Mouse (Mus musculus) cerebellum, adult 2 months (tissue): ENCODE data around the gene Ccdc102a. TPM values are rescaled to one million over a fixed set of nuclear protein-coding genes. Genes with fewer than 3 reads are reported as not detected.
"Not testable (repeated sequence)": the region's sequence is repeated elsewhere in the genome, so short reads cannot be mapped to it uniquely, and the experiment has no call there.

Source experiments
- DNase-seq, 2 experiments: peaks; one replicate each; pipeline ENCODE4 v3.0.0; 2021
- H3K27ac ChIP-seq: fragments of 200-500 bp; 2 replicates; pipeline ENCODE4 v1.5.1; 2012; ENCODE audit warnings: low read length, control low read depth, inconsistent platforms; ENCODE audit not compliant: insufficient read depth
- H3K27me3 ChIP-seq: fragments of 200-500 bp; 2 replicates; pipeline ENCODE4 v1.6.1; 2012; ENCODE audit warnings: inconsistent platforms, mild to moderate bottlenecking, low read length, moderate library complexity; ENCODE audit not compliant: control insufficient read depth, insufficient read depth
- H3K4me1 ChIP-seq: fragments of 200-500 bp; 2 replicates; pipeline ENCODE4 v1.6.1; 2011; ENCODE audit warnings: low read length; ENCODE audit not compliant: control insufficient read depth, insufficient read depth
- H3K4me3 ChIP-seq: fragments of 200-500 bp; replicated peaks from 2 replicates; pipeline ENCODE3; 2011; ENCODE audit warnings: mild to moderate bottlenecking, low read depth, low read length, control low read depth; ENCODE audit not compliant: insufficient read depth
- CTCF ChIP-seq: fragments of 200-500 bp; IDR thresholded peaks from 2 replicates; pipeline ENCODE4 v1.5.1; 2011; ENCODE audit warnings: low read depth, mild to moderate bottlenecking, control low read depth, low read length, moderate library complexity, borderline replicate concordance; ENCODE audit not compliant: insufficient read depth
- POLR2A ChIP-seq: fragments of 200-500 bp; IDR thresholded peaks from 2 replicates; pipeline ENCODE4 v1.6.1; 2011; ENCODE audit warnings: low read length, control low read depth, borderline replicate concordance; ENCODE audit not compliant: insufficient read depth
- WGBS: fragments of 180-500 bp; shearing (Covaris S2); methylation state at CpG from one replicate; pipeline ENCODE4 v1.1.7; 2018; 5-methylcytosine and 5-hydroxymethylcytosine counted together
- polyA plus RNA-seq: library from polyadenylated mRNA; depleted of rRNA; stranded (reverse); fragments of >200 nt; gene quantifications from 2 replicates; pipeline ENCODE4 v1.2.3, GENCODE M21; 2012; rRNA removed

Ccdc102a gene
- polyA plus RNA-seq, 1 experiment = 3.0 TPM

- H3K27me3 ChIP-seq = no peaks in the 10 kb centered on the region
- DNase-seq = no peak
- peaks cover 13% of the 10 kb centered on the region for H3K4me1 ChIP-seq
- no peak overlapping the region for H3K27ac ChIP-seq
- no peak overlapping the region for H3K4me3 ChIP-seq
- WGBS = 73% methylated on average over 10 of the region's 10 CpGs
- TF ChIP-seq CTCF = no peak
- TF ChIP-seq POLR2A = no peak
Measured at GRCm38 (mm10) chr8:94865292-94865691, 52.6 kb downstream of the Ccdc102a start.

GRCm38 (mm10) chr8:94863897-94864673 lies 53.8 kb downstream of the Ccdc102a start:
- no peaks in the 10 kb centered on the region for H3K27me3 ChIP-seq
- DNase-seq = no peak
- no peak overlapping the region for H3K27ac ChIP-seq
- 52% methylated on average over 10 of the region's 10 CpGs for WGBS
- TF ChIP-seq CTCF = no peak
- no peak for TF ChIP-seq POLR2A
- no peak overlapping the region for H3K4me3 ChIP-seq
- peaks cover 4% of the 10 kb centered on the region for H3K4me1 ChIP-seq

GRCm38 (mm10) chr8:94862487-94863220 lies 55.2 kb downstream of the Ccdc102a start:
- TF ChIP-seq POLR2A (no peak), CTCF (no peak)
- DNase-seq = no peak
- Histone ChIP-seq H3K4me1 (0 out of 2 replicates have a peak, but pooled peaks cover 3% of the 10 kb centered on the region), H3K27me3 (no peaks in the 10 kb centered on the region), H3K27ac (no peak overlapping the region), H3K4me3 (no peak overlapping the region)
- WGBS = 71% methylated on average over 12 of the region's 12 CpGs

GRCm38 (mm10) chr8:94861352-94861910 lies 56.5 kb downstream of the Ccdc102a start:
- peak; percentile 38 to 53 for DNase-seq
- WGBS = 73% methylated on average over 8 of the region's 8 CpGs
- H3K27me3 ChIP-seq = no peaks in the 10 kb centered on the region
- TF ChIP-seq POLR2A = no peak
- TF ChIP-seq CTCF = peak; percentile 55; the same call in 1 of the 2 replicates
- no peak overlapping the region for H3K4me3 ChIP-seq
- no peak overlapping the region for H3K27ac ChIP-seq
- 0 out of 2 replicates have a peak, but pooled peaks cover 3% of the 10 kb centered on the region for H3K4me1 ChIP-seq

GRCm38 (mm10) chr8:94857346-94858173 lies 60.3 kb downstream of the Ccdc102a start, which contains the start of gene Polr2c:
TSS of gene Polr2c (plus strand) at chr8:94857450.
- peak; percentile 91 to 95 for DNase-seq
- TF ChIP-seq CTCF (peak; percentile 72), POLR2A (peak; percentile 82; the same call in 1 of the 2 replicates)
- Histone ChIP-seq H3K4me1 (0 out of 2 replicates have a peak, but pooled peaks cover 3% of the 10 kb centered on the region), H3K27ac (peak within 1 kb of the TSS; percentile 73), H3K4me3 (peak within 1 kb of the TSS; percentile 77), H3K27me3 (no peaks in the 10 kb centered on the region)
- under 1% methylated on average over 68 of the region's 68 CpGs for WGBS

- Histone ChIP-seq H3K4me1 (0 out of 2 replicates have a peak, but pooled peaks cover 3% of the 10 kb centered on the region), H3K27ac (peak overlapping the region; percentile 2; the same call in 1 of the 2 replicates), H3K27me3 (no peaks in the 10 kb centered on the region), H3K4me3 (no peak overlapping the region)
- TF ChIP-seq CTCF (no peak), POLR2A (no peak)
- DNase-seq = no peak
- WGBS = 8% methylated on average over 5 of the region's 5 CpGs
Measured at GRCm38 (mm10) chr8:94857011-94857345, 60.9 kb downstream of the Ccdc102a start.

GRCm38 (mm10) chr8:94854761-94855160 lies 63.1 kb downstream of the Ccdc102a start:
- DNase-seq, H3K27me3 ChIP-seq, H3K27ac ChIP-seq, H3K4me3 ChIP-seq, H3K4me1 ChIP-seq: not testable (repeated sequence)
- 90% methylated on average over 11 of the region's 11 CpGs for WGBS

Other genes with a start within 250 kb of the Ccdc102a start
- 214 and 242 TPM in 2 replicates for gene Pllp, start 221.8 kb downstream of the Ccdc102a start, polyA plus RNA-seq
- gene Ccl22, start 172.5 kb downstream of the Ccdc102a start, polyA plus RNA-seq = 0.16 and 0.21 TPM in 2 replicates
- gene Cx3cl1, start 146.1 kb downstream of the Ccdc102a start, polyA plus RNA-seq = 102 and 103 TPM in 2 replicates
- 0.36 and 1.1 TPM in 2 replicates for gene Ccl17, start 107.6 kb downstream of the Ccdc102a start, polyA plus RNA-seq
- gene Coq9, start 79.8 kb downstream of the Ccdc102a start, polyA plus RNA-seq = 155 and 163 TPM in 2 replicates
- gene Ciapin1, start 79.7 kb downstream of the Ccdc102a start, polyA plus RNA-seq = 58.2 and 58.4 TPM in 2 replicates
- 154 and 166 TPM in 2 replicates for gene Polr2c, start 60.6 kb downstream of the Ccdc102a start, polyA plus RNA-seq
- 12.1 and 12.5 TPM in 2 replicates for gene Dok4, start 41.8 kb downstream of the Ccdc102a start, polyA plus RNA-seq
- 0.06 and 0.08 TPM in 2 replicates for gene Adgrg5, start 5.6 kb upstream of the Ccdc102a start, polyA plus RNA-seq
- 75.8 and 79.1 TPM in 2 replicates for gene Adgrg1, start 56.7 kb upstream of the Ccdc102a start, polyA plus RNA-seq
- gene Adgrg3, start 99.6 kb upstream of the Ccdc102a start, polyA plus RNA-seq = 0.16 and 0.25 TPM in 2 replicates
- gene Drc7, start 137.0 kb upstream of the Ccdc102a start, polyA plus RNA-seq = 2.2 and 5.1 TPM in 2 replicates
- 53.0 and 54.0 TPM in 2 replicates for gene Katnb1, start 163.1 kb upstream of the Ccdc102a start, polyA plus RNA-seq